8 mouse cellular contexts compared by ENCODE assay signal in genomic region chr2:60209122-60209611, GRCm38 (mm10). TPM values are rescaled to one million over a fixed set of nuclear protein-coding genes. Genes with fewer than 3 reads are reported as not detected.
DNase-seq lines count a peak whose midpoint lies in the region; ATAC-seq and TF ChIP-seq lines count a peak whose summit lies in the region.

No protein-coding gene starts in this region.

- H3K4me2 ChIP-seq in heart, embryonic 15.5 days = peak overlapping the region; percentile 59
- peak overlapping the region; percentile 75 for H3K4me2 ChIP-seq in lung, embryonic 16.5 days (ENCODE audit: low read depth, low read length)

- H3K27me3 ChIP-seq in G1E (ENCODE audit: insufficient read depth, low read length) = no peaks in the 10 kb centered on the region
- no peaks in the 10 kb centered on the region for H3K27me3 ChIP-seq in heart, embryonic 15.5 days
- no peaks in the 10 kb centered on the region for H3K27me3 ChIP-seq in lung, embryonic 16.5 days (ENCODE audit: control insufficient read depth, insufficient read depth, low read depth, low read length)

- WGBS in heart, embryonic 15.5 days = under 1% methylated on average over 28 of the region's 35 CpGs
- under 1% methylated on average over 24 of the region's 35 CpGs for WGBS in lung, embryonic 16.5 days

- peaks cover 49% of the 10 kb centered on the region for H3K4me1 ChIP-seq in G1E (ENCODE audit: insufficient read depth, low read depth, low read length)
- H3K4me1 ChIP-seq in heart, embryonic 15.5 days (replicated peaks) = peaks cover 36% of the 10 kb centered on the region
- H3K4me1 ChIP-seq in lung, embryonic 16.5 days (replicated peaks; ENCODE audit: control insufficient read depth, insufficient read depth, low read length) = peaks cover 25% of the 10 kb centered on the region

- H3K9ac ChIP-seq in heart, embryonic 15.5 days = peak overlapping the region; percentile 96
- peak overlapping the region; percentile 96 for H3K9ac ChIP-seq in lung, embryonic 16.5 days (ENCODE audit: low read length)

- TF ChIP-seq POLR2A in brain, embryonic 14.5 days (IDR thresholded peaks at IDR 0.05; ENCODE audit: borderline replicate concordance, extremely low read depth, insufficient read depth, insufficient read length, poor library complexity, severe bottlenecking) = no peak

- ATAC-seq in G1E (ENCODE audit: extremely low read depth, insufficient number of reproducible peaks, low FRiP score, poor library complexity, severe bottlenecking) = no peak; the same call in 1 of the 2 replicates
- ATAC-seq in erythroblast, adult 5-6 weeks (replicated peaks; ENCODE audit: low FRiP score, poor library complexity, severe bottlenecking) = peak; percentile 51
- peak; percentile 40 for ATAC-seq in heart, embryonic 15.5 days (replicated peaks; ENCODE audit: insufficient number of reproducible peaks, insufficient read depth, low FRiP score, low read depth)
- ATAC-seq in lung, embryonic 16.5 days (ENCODE audit: low read depth) = peak; percentile 63

- H3K9me3 ChIP-seq in G1E (replicated peaks) = 0 out of 2 replicates have a peak, but pooled peaks cover 3% of the 10 kb centered on the region
- H3K9me3 ChIP-seq in heart, embryonic 15.5 days (replicated peaks) = no peaks in the 10 kb centered on the region
- H3K9me3 ChIP-seq in lung, embryonic 16.5 days (ENCODE audit: control insufficient read depth, low read length) = no peaks in the 10 kb centered on the region

- H3K27ac ChIP-seq in heart, embryonic 15.5 days = peak overlapping the region; percentile 92
- H3K27ac ChIP-seq in lung, embryonic 16.5 days (ENCODE audit: low read length) = peak overlapping the region; percentile 87

- TF ChIP-seq CTCF in G1E (IDR thresholded peaks at IDR 0.05; ENCODE audit: low read depth, low read length) = no peak
- TF ChIP-seq CTCF in brain, embryonic 14.5 days (IDR thresholded peaks at IDR 0.05; ENCODE audit: borderline replicate concordance, extremely low read depth, insufficient read depth, insufficient read length) = no peak

- peaks cover 58% of the 10 kb centered on the region for H3K36me3 ChIP-seq in G1E (replicated peaks)
- peaks cover 13% of the 10 kb centered on the region; the same call in 1 of the 2 replicates for H3K36me3 ChIP-seq in heart, embryonic 15.5 days
- H3K36me3 ChIP-seq in lung, embryonic 16.5 days (ENCODE audit: control insufficient read depth, insufficient read depth, low read length) = peaks cover 6% of the 10 kb centered on the region; the same call in 1 of the 2 replicates

- peak overlapping the region; percentile 84 for H3K4me3 ChIP-seq in G1E (ENCODE audit: low read depth, low read length)
- peak overlapping the region; percentile 95 for H3K4me3 ChIP-seq in heart, embryonic 15.5 days
- peak overlapping the region; percentile 94 for H3K4me3 ChIP-seq in lung, embryonic 16.5 days (ENCODE audit: low read length)

- DNase-seq in G1E (ENCODE audit: low spot score) = peak; percentile 18
- DNase-seq in brain, embryonic 14.5 days (ENCODE audit: low read depth) = peak; percentile 68
- DNase-seq in kidney, postnatal 36 days = peak; percentile 41 to 66
- peak; percentile 59 for DNase-seq in retina, embryonic 14.5 days (ENCODE audit: low spot score)
- DNase-seq in urinary bladder, postnatal 36 days (ENCODE audit: low spot score in 2 of 2) = peak; percentile 33 to 51

RNA-seq across cellular contexts. Expression of gene Baz2b, which starts 0.5 kb away (rescaled TPM):
- total RNA-seq in G1E (2014; fragmentation: Nextera tagmentation) (99.7 and 104 TPM in 2 replicates), G1E (2017) (53.8 and 66.5 TPM in 2 replicates)
- 11.8 and 13.2 TPM in 2 replicates for polyA plus RNA-seq in G1E (2012)
- 45.8 and 73.4 TPM in 2 replicates for polyA plus RNA-seq in brain, embryonic 14.5 days (2012; rRNA removed)
- total RNA-seq in erythroblast, adult 5-6 weeks (2015; ENCODE audit: low replicate concordance) = 59.8 and 90.3 TPM in 2 replicates
- 116 and 119 TPM in 2 replicates for total RNA-seq in erythroblast, adult 5-6 weeks (2017; ENCODE audit: low replicate concordance)
- polyA plus RNA-seq in heart, embryonic 15.5 days (2015; fragmentation: Nextera tagmentation; extraction: Ambion mirVana) = 42.3 and 44.6 TPM in 2 replicates
- polyA plus RNA-seq in lung, embryonic 16.5 days (2015; fragmentation: Nextera tagmentation; extraction: Ambion mirVana) = 56.7 and 62.0 TPM in 2 replicates

RNA-seq across cellular contexts. Expression of gene March7, which starts 0.5 kb away (rescaled TPM):
- total RNA-seq in G1E (2014; fragmentation: Nextera tagmentation) = 172 and 186 TPM in 2 replicates
- 126 and 140 TPM in 2 replicates for total RNA-seq in G1E (2017)
- 3.6 and 5.6 TPM in 2 replicates for polyA plus RNA-seq in G1E (2012)
- 69.1 and 71.5 TPM in 2 replicates for polyA plus RNA-seq in brain, embryonic 14.5 days (2012; rRNA removed)
- 45.1 and 60.7 TPM in 2 replicates for total RNA-seq in erythroblast, adult 5-6 weeks (2015; ENCODE audit: low replicate concordance)
- 44.2 and 91.0 TPM in 2 replicates for total RNA-seq in erythroblast, adult 5-6 weeks (2017; ENCODE audit: low replicate concordance)
- 51.5 and 51.8 TPM in 2 replicates for polyA plus RNA-seq in heart, embryonic 15.5 days (2015; fragmentation: Nextera tagmentation; extraction: Ambion mirVana)
- polyA plus RNA-seq in lung, embryonic 16.5 days (2015; fragmentation: Nextera tagmentation; extraction: Ambion mirVana) = 72.9 and 76.1 TPM in 2 replicates

Comparison
In these comparisons a context has a peak if more than half of its experiments do, and no peak if none do; other contexts are left out.
1. DNase-seq: peak in every context shown above with its lines; median percentile 68 in brain, embryonic 14.5 days; 59 in retina, embryonic 14.5 days; 54 in kidney, postnatal 36 days; 42 in urinary bladder, postnatal 36 days; 18 in G1E.